Mouse (Mus musculus): ENCODE measurements around the gene Atp2b2.

Atp2b2 gene

GRCm38 (mm10) chr6:113695766-113696355 is 346.6 kb downstream of the Atp2b2 start:
- DNase-seq: peak in 1 of 2 experiments; percentile 28

- no peak for DNase-seq
Measured at GRCm38 (mm10) chr6:113695203-113695602, 347.2 kb downstream of the Atp2b2 start.

Data from kidney, postnatal 4 days (tissue).